Mouse (Mus musculus): ENCODE measurements around the gene Nudt3. TPM values are rescaled to one million over a fixed set of nuclear protein-coding genes. Genes with fewer than 3 reads are reported as not detected.
"Not testable (repeated sequence)": the region's sequence is repeated elsewhere in the genome, so short reads cannot be mapped to it uniquely, and the experiment has no call there.

Nudt3 gene
- polyA plus RNA-seq, 1 experiment, result 51.3 TPM

DNA sequence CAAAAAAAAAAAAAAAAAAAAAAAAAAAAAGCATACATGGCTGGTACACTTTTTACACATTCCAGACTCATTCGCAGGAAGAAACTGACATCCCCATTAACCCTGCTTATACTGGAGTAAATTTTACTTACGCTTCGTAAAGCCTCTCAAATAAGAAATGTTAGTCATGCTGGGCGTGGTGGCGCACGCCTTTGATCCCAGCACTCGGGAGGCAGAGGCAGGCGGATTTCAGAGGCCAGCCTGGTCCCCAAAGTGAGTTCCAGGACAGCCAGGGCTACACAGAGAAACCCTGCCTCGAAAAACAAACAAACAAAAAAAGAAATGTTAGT lies 12.2 kb upstream of the Nudt3 start:
- not testable (repeated sequence) for DNase-seq (ENCODE audit: low read depth)

DNA sequence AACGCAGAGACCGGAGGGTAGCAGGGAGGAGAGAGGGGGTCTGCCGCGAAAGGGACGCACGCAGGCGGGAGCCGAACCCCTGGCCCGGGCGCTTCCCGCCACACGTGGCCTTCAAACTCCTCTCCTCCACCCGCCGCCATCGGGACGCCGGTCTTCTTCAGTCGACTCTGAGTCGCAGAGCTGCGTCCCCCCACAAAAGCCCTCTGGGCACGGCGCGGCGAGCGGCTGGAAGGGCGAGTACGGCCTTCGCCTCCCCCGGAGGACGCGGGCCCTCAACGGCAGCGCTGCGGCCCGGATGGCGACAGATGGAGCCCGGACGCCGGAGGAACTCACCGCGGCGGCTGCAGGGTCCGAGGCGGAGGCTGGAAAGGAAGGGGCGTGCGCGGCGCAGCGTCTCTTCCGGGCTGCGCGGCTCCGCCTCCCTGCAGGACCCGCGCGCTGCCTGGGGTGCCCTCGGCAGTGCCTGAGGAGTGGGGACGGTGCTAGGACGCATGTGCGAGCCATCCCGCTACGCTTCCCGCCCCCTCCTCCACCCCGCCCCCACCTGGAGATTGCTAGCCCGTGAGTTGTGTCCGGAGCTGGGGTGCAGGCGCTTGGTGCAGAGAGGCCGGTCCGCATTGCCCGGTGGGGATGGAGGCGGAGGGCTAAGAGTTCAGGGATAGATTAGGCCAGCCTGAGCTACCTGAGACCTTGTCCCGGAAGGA lies 11.7 kb upstream of the Nudt3 start, which contains the start of gene RPS10-NUDT3:
RPS10-NUDT3 (minus strand) TSS at position 352 of the 704 bp plus-strand sequence.
- DNase-seq (ENCODE audit: low read depth), result no peak

DNA sequence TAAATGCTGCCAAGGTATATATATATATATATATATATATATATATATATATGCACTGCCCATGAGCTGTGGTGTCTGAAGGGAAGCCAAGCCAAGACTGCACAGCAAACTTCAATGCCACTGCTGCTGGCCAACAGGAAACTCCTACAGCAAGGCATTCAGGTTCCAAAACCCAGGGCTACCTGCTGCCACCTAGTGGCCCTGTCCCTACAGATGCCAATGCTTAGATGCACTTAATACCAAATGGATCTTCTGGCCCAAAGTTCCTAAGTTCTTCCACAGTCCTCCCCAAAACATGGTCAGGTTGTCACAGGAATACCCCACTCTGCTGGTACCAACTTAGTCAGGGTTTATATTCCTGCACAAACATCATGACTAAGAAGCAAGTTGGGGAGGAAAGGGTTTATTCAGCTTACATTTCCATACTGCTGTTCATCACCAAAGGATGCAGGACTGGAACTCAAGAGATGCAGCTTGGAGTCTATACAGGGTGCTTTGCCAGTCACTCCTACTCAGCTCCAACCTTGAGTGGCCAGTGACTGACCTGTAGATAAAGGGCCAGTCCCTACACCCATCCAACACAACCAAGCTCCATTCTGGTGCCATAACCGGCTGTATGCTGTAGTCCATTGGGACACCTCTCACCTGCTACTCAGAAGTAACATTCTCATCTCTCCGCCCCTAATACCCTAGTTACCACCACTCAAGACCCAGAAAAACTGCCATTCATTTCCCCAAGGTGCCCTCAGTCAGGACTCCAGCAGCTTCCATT lies 6.1 kb upstream of the Nudt3 start:
- no peak for DNase-seq (ENCODE audit: low read depth)

DNA sequence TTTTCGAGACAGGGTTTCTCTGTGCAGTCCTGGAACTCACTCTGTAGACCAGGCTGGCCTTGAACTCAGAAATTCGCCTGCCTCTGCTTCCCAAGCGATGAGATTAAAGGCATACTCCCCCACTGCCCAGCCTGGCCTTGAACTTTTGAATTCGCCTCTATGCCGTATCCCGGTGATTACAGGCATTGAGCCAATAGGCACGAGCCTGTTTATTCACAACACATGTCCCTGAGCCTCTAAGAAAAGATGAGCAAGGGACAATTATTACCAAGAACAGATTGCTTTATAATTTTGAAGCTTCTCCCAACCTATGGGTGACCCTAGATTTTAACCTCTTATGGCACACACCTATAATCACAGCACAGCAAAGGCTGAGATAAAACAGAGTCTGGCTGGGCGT lies 5.1 kb upstream of the Nudt3 start:
- DNase-seq (ENCODE audit: low read depth), result no peak

DNA sequence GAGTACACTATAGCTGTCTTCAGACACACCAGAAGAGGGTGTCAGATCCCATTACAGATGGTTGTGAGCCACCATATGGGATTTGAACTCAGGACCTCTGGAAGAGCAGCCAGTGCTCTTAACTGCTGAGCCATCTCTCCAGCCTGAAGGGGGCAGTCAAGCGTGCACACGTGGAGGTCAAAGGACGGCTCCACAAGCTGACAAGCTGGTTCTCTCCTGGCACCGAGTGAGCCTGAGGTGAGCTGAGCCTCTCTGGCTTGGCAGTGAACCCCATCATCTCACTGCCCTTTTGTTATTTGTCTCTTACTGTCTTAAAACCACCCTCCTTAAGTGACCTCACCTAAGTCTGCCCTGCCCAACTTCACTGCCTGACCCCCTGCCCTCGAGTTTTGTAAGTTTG lies 4.2 kb upstream of the Nudt3 start:
- DNase-seq (ENCODE audit: low read depth), result no peak

DNA sequence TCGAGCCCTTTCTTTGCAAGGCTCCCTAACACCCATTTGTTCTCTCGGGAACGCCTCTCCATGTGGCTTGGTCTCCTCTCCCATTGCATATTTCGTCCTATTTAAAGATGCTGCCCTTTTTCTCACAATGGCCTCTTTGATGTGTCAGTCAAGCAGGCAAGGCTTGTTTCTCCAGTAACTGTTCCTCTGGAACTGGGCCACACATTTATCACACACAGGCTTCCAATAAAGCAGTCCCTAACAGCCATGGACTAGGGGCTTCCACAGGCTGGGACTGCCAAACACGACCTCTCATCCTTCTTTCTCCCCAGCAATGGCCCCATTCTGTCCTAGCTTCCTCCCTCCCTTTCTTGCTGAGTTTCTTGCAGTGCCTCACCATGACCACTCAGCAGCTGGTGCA lies 3.4 kb upstream of the Nudt3 start:
- no peak for DNase-seq (ENCODE audit: low read depth)

DNA sequence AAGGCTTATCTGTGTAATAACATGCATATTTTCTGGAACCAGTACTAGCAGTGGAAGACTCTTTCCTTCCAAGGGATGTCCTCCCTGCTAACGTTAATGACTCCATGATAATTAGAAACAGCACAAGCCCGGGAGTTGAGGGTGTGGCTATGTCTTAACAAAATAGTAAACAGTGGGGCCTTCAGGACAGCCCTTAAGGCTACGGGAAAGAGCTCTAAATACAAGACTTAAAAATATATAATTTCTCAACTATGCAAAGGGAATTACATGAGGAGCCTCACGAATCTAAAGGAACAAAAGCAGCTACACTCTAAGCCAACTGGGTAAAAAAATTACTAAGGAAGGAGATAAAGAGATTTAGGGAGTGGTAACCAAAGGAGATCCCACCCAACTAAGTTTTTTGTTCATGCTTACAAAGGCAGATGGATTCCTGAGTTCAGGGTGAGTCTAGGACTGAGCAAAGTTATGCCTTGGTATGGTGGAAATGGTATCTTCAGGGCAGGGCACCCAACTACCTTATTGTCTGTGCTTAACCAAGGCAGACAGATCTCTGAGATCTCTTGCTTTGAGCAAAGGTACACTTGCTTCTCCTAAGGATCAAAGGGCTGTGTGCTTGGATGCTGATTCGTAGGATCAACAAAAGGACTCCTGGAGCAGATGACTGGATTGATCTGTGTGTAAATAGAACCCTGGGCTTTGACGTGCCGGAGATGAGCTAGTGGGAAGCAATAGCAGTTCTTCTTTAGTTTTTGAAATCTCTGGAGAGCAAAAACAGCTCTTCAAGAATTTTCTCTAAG lies 2.4 kb upstream of the Nudt3 start:
- no peak for DNase-seq (ENCODE audit: low read depth)

DNA sequence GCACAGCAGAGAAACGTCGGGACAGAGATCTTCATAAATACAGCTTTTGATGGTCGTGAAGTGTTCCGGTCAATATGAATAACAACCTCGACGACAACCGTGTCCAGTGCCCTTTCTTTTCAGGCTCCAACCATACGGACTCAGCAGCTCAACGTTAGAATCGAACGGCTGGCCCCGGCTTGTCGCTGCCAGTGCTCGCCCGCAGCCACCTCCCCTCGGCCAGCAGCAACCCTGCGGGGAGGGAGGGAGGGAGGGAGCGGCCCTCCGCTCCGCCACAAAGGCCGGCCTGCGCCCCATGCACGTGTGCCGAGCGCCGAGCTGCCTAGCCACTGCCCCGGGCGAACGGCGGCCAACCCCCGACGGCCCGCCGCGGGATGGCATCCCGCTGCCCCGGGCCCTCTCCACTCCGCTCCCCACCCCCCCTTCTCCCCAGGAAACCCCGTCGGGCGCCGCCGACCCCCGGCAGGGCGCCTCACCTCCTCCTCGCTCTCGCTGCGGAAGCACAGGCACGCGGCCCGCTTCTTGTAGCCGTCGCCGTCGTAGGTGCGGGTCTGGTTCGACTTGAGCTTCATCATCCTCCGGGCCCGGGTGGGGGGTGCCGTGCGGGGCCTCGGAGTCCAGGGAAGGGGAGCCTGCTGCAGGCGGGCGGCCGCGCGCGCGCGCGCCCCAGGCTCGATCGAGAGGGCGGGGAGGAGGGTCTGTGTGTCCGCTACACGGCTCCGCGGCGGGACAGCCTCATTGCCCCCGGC lies 510 bp downstream of the Nudt3 start:
- no peak for DNase-seq (ENCODE audit: low read depth)

DNA sequence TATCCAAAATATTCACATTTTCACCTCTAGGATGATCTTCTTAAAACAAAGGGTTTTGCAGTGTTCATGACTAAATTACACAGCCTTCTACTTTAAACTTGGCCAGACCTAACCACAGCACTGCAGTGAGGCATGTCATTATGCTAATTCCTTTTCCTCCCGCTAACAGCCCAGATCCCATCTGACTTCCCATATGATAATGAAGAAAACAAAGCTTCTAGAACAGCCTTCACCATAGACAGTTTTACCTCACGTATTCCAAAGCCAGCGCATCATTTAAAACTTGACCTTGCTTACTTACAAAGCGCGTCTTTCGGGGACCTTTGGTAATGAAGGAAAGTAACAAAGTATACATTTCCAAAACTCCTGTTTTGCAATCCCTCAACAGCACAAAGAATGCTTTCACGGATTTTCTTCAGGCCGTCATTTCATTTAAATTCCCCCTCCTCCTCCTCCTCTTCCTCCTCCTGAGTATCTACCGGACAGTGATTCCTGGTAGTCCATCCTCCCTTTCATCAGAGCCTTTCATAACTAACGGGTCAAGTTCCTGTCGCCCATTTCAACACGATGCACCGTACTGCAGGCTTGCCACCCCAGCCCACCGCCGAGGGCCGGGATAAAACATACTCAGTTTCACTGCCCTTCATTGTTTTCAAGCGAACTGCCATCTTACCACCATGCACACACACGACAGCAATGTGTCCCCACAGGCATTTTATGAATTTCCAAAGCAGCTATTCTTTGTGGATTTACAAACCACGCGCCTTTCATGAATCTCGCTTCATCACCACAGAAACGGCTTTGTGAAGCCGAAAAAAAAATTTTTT lies 1.4 kb downstream of the Nudt3 start:
- DNase-seq (ENCODE audit: low read depth), result no peak

DNA sequence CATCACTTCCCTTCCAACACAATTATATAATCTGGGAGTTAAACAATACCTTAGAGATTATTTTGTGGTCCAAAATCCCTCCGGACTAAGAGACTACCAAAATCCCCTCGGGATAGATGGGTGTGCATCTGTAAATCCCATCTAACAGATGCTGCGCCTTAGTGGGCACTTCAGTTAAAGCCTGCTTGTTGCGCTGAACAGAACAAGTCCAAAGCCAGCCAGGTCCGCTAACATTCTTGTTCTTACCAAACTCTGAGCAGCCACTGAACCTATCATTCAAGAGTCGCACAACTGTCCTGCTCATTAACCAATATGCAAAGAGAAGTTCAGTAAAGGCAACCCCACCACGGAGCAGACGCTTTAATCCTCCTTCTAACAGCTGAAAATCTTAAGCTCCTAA lies 2.1 kb downstream of the Nudt3 start:
- no peak for DNase-seq (ENCODE audit: low read depth)

DNA sequence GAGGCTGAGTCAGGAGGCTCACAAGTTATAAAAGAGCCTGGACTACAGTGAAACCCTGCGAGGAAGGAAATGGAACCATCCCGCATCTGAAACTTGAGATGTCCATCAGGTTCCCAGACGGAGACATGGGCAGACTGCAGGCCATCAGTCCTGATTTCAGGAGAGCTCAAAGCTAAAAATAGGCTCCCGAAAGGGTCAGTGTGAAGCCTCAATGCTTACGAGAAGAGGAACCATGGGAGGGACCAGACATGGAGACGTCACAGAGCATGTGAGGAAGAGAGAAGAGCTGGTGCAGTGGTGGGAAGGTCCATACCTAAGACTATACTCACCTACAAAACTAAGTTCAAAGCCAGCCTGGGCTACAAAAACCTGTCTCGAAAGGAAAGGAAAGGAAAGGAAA lies 7.9 kb downstream of the Nudt3 start:
- no peak for DNase-seq (ENCODE audit: low read depth)

DNA sequence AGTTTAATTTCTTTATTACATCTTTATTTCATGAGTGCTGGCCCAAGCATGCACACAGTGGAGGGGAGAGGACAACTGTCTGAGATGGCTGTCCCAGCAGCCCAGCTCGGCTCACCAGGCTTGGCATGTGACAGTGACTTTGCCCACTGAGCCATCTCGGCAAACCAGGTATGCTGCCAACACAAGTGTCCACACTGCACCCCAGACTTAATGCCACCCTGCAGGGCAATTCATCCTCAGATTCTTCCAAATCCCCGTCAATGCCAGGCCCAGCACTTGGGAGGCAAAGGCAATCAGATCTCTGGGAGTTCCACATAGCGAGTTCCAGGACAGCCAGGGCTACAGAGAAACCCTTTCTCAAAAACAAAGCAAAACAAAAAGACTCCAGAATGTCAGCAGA lies 10.3 kb downstream of the Nudt3 start:
- no peak for DNase-seq (ENCODE audit: low read depth)

DNA sequence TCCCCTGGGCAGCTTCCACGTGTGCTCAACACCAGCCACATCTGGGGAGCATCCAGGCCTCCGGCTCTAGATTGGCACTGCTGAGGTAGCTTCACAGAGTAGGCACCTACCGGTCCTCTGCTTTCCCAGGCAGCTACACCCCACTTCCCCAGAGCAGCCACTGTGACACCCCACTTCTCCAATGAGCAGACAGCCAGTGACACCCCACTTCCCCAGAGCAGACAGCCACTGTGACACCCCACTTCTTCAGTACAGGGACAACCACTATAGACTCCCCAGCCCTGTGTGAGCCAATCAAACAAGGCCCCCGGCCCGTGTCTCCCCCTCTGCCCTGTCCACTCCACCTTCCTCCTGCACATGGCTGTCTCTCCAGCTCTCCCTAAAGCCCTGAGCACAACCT lies 11.3 kb downstream of the Nudt3 start:
- DNase-seq (ENCODE audit: low read depth), result no peak

DNA sequence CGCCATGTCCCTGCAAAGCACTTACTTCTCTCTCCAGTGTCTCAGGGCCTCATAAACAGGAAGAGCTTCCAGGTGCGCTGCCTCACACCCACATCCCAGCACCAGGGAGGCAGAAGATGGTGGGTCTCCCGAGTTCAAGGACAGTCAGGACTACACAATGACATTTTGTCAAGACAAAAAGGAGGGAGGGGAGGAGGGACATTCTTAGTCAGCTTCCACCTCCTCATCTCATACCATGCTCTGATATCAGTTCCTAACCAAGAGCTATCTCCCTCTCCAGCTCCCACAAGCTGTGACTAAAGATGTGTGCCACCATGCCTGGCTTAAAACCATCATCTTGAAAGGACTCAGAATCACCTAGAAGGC lies 11.8 kb downstream of the Nudt3 start:
- no peak for DNase-seq (ENCODE audit: low read depth)

DNA sequence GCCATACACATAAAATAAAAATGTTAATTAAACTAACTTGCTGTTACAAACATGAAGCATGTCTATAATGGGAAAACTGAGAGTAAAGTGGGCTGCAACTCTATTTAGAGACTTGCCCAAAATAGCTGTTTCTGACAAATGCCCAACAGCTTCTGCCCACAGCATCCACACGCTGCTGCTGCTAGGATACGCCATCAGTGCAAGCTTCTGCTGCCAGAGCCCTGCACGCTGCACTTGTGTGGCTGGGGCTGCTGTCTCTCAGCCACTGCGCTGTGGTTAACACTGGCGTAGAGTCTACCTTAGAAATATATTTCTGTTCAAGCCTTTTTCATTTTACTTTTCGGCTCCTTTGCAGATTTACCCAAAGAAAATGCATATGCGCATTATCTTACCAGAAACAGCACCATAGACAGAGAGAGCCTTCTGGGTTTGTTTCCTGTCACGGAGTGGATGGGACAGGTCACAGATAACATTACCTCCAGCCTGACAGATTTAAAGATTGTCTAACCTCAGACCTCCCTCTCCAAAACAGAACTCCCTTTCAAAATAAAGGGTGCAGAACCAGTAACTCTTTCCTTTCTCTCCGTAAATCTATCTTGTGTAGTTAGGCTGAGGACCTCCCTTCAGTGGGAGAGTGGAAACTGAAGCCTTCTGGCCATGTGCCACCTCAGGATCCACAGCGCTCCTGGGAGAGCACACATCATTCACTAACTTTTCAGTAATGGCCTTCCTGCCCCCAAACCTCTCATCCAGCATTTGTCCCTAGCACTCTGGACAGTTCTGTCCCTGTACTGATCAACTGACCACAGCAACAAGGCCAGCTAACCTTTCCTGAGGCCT lies 12.4 kb downstream of the Nudt3 start:
- no peak for DNase-seq (ENCODE audit: low read depth)

DNA sequence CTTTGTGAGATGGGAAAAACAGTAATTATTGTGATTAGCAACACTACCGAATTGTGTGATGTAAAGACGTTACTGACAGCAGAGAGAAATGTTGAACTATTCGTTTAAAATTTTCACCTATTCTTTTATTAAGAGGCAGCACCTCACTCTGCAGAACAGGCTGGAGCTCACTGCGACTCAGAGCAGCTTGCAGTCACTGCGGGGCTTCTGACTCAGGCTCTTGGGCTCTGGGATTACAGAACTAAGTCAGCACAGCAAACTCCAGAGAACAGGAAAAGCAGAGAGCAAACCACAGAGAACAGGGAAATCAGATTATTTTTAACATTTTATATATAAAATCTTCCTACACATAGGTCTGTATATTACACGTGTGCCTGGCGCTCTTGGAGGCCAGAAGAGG lies 13.7 kb downstream of the Nudt3 start:
- DNase-seq (ENCODE audit: low read depth), result no peak

DNA sequence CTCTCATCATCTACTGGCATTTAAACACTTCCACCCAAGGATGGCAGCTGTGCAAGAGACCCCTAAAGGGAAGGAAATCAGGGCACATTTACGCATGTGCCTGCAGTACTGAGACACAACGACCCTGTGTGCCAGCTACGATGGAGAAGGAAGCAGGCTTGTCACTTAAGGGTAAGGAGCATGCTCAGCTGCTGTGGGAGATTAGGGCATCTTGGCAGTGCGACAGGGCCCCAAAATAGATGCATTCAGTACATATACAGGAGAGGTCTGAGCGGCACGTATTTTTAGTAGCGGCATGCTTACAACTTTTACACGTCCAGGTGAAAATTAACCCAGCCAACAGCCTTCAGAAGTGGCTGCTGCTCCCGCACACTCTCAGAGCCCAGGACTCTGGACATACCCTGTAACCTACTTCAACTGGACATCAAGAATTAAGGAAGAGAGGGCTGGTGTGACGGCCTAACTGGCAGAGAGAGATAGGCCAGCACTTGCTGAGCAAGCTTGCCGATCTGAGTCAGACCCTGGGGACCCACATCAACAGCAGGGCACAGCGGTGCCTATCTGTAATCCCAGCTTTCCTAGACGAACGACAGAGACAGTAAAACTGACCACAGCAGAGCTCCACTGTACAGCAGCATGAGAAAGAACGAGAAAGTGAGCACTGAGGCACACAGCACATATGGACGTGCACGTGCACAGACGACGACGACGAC lies 19.6 kb downstream of the Nudt3 start:
- no peak for DNase-seq (ENCODE audit: low read depth)

DNA sequence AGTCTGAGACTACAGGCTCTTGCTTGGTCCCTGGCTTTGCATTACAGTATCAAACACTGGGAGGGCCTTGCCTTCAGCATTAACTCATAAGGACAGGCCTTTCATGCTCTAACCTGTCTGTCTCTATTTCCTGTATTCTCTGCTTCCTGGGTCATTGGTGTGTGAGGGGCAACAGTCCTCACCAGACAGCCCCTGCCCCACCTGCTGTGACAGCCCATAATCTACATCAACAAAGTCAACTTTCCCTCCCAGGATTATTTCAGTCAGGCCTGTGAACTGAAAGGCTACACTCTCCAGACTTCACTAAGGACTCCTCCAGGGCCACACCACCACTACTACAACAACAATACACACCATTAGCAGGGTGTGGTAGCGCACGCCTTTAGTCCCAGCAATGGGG lies 20.3 kb downstream of the Nudt3 start:
- DNase-seq (ENCODE audit: low read depth), result no peak

DNA sequence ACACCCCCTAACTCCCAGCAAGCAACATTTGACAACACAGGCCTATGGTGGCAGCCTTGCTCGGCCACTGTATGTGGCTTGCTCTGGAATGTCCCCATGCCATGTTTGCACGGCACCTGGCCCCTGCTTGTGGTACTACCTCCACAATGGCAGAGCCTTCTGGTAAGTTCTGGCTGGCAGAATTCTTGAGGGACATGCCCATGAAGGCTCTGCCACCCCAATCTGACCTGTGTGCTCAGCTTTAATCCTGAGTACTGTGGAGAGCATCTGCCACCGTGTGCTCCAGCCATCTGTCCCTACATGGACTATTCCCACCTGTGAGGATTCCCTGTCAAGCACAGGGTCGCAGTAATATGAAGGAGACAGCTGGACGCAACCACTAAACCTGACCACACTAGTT lies 22.4 kb downstream of the Nudt3 start:
- DNase-seq (ENCODE audit: low read depth), result no peak

DNA sequence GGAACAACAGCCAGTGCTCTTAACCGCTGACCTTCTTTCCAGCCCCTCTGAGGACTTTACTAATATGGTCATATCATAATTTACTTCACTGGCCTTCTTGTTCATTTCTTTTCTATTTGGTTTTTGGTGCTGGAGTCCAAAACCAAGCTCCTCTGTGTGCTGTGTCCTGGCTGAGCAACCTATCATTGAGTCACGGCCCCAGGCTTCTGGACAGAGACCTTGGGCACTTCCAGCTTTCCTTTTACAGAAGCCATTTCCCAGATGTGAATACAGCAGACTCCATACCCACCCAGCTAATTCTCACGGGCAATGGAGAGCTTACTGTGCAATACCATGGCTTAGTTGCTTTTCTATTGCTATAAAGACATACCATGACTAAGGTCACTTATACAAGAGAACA lies 23.0 kb downstream of the Nudt3 start:
- no peak for DNase-seq (ENCODE audit: low read depth)
